Mouse (Mus musculus): ENCODE results near the gene Epn1. TPM values are rescaled to one million over a fixed set of nuclear protein-coding genes. Genes with fewer than 3 reads are reported as not detected.

The Epn1 gene
- total and polyA plus RNA-seq, 3 experiments: 41.9 to 101 (median 72.9) TPM

DNA sequence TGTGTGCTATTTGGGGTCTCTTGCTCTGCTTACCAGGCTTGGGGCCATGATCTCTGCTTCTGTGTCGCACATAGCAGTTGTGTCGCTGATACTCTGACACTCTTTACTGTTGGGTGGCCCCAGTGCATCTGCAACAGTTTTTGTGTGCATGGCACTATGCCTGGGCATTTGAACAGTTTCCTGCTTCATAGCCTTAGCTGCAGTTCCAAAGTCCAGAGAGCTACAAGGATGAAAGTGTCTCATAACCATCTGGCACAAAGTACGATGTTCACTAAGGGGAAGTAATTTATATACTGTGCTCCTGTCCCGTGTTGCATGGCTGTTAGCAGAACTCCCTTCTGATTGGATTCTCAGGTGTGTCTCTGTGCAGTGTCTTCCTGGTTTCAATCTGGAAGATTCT is 7.9 kb downstream of the Epn1 start:
- Histone ChIP-seq H3K4me1 (ENCODE audit: control insufficient read depth in 1 of 2, insufficient read depth in 2 of 2) (peaks cover 7 to 41% of the 10 kb centered on the region in 2 experiments), H3K27me3 (replicated peaks) (no peaks in the 10 kb centered on the region), H3K79me2 (replicated peaks; ENCODE audit: control insufficient read depth, extremely low read depth, insufficient read depth, poor library complexity, severe bottlenecking) (peaks cover 81% of the 10 kb centered on the region), H3K9me3 (replicated peaks; ENCODE audit: low read length) (no peaks in the 10 kb centered on the region), H3K4me2 (ENCODE audit: insufficient read depth, low read depth, poor library complexity, severe bottlenecking) (no peak overlapping the region), H3K9ac (ENCODE audit: insufficient read depth, low read depth) (no peak overlapping the region), H3K36me3 (replicated peaks in 1 of 2; ENCODE audit: control insufficient read depth in 1 of 2, insufficient read depth in 1 of 2, low read length in 1 of 2) (peaks cover 66 to 81% of the 10 kb centered on the region in 2 experiments), H3K4me3 (replicated peaks in 1 of 3; ENCODE audit: low read depth in 2 of 3, low read length in 2 of 3, poor library complexity in 1 of 3) (no peak overlapping the region), H3K27ac (ENCODE audit: insufficient read depth, low read depth) (no peak overlapping the region)
- dilution Hi-C loops (cut with MboI; ENCODE audit: extremely low pct_ligation_motif_present, extremely low pct_unique_long_range_greater_than_20kb, low sequenced_read_pairs) (no loop called here), in situ Hi-C loops (cut with MboI; ENCODE audit: low pct_ligation_motif_present, low pct_unique_long_range_greater_than_20kb, low sequenced_read_pairs) (no loop called here)
- no peak for DNase-seq (ENCODE audit: extremely low read depth)
- no peak for TF ChIP-seq PAX5 (IDR thresholded peaks at IDR 0.05; ENCODE audit: low read length)
- TF ChIP-seq NELFE (IDR thresholded peaks at IDR 0.05; ENCODE audit: low read depth, low read length): no peak
- no peak for TF ChIP-seq ZMIZ1 (IDR thresholded peaks at IDR 0.05; ENCODE audit: low read depth, low read length)
- no peak for TF ChIP-seq ZC3H11A (IDR thresholded peaks at IDR 0.05; ENCODE audit: low read depth, low read length)
- TF ChIP-seq ZKSCAN1 (IDR thresholded peaks at IDR 0.05; ENCODE audit: borderline replicate concordance, low read depth, low read length): no peak
- no peak for TF ChIP-seq MAFK (IDR thresholded peaks at IDR 0.05; ENCODE audit: insufficient replicate concordance, low read length)
- TF ChIP-seq MXI1 (IDR thresholded peaks at IDR 0.05; ENCODE audit: low read depth, low read length): no peak
- no peak for TF ChIP-seq ELF1 (IDR thresholded peaks at IDR 0.05; ENCODE audit: low read depth, low read length)
- no peak for TF ChIP-seq ZNF384 (IDR thresholded peaks at IDR 0.05; ENCODE audit: low read depth, low read length)
- no peak for TF ChIP-seq KAT2A (IDR thresholded peaks at IDR 0.05; ENCODE audit: insufficient replicate concordance, low read length)
- no peak for TF ChIP-seq POLR2A (IDR thresholded peaks at IDR 0.05; ENCODE audit: low read depth, low read length)
- TF ChIP-seq UBTF (IDR thresholded peaks at IDR 0.05; ENCODE audit: low read depth, low read length): no peak
- no peak for TF ChIP-seq GABPA (IDR thresholded peaks at IDR 0.05; ENCODE audit: insufficient replicate concordance, low read depth, low read length)

DNA sequence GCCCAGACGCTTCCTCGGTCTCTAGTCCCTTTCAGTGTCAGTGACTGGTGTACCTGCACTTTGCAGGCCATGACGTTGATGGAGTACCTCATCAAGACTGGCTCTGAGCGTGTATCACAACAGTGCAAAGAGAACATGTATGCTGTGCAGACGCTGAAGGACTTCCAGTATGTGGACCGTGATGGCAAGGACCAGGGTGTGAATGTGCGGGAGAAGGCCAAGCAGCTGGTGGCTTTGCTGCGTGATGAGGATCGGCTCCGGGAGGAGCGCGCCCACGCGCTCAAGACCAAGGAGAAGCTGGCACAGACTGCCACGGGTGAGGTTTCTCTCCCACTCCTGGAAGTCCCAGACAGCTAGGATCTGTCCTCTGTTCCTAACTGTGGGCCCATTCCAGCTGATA is 9.8 kb downstream of the Epn1 start:
- Histone ChIP-seq H3K9ac (ENCODE audit: insufficient read depth, low read depth) (no peak overlapping the region), H3K4me3 (replicated peaks in 1 of 3; ENCODE audit: low read depth in 2 of 3, low read length in 2 of 3, poor library complexity in 1 of 3) (no peak overlapping the region), H3K4me1 (ENCODE audit: control insufficient read depth in 1 of 2, insufficient read depth in 2 of 2) (peaks cover 7 to 35% of the 10 kb centered on the region in 2 experiments), H3K27ac (ENCODE audit: insufficient read depth, low read depth) (no peak overlapping the region), H3K36me3 (replicated peaks in 1 of 2; ENCODE audit: control insufficient read depth in 1 of 2, insufficient read depth in 1 of 2, low read length in 1 of 2) (peaks cover 85 to 97% of the 10 kb centered on the region in 2 experiments), H3K9me3 (replicated peaks; ENCODE audit: low read length) (no peaks in the 10 kb centered on the region), H3K4me2 (ENCODE audit: insufficient read depth, low read depth, poor library complexity, severe bottlenecking) (no peak overlapping the region), H3K27me3 (replicated peaks) (no peaks in the 10 kb centered on the region), H3K79me2 (replicated peaks; ENCODE audit: control insufficient read depth, extremely low read depth, insufficient read depth, poor library complexity, severe bottlenecking) (peaks cover 72% of the 10 kb centered on the region)
- dilution Hi-C loops (cut with MboI; ENCODE audit: extremely low pct_ligation_motif_present, extremely low pct_unique_long_range_greater_than_20kb, low sequenced_read_pairs): no loop called here
- TF ChIP-seq JUND (conservative IDR thresholded peaks at IDR 0.05; ENCODE audit: low read depth, low read length) (no peak), RCOR1 (conservative IDR thresholded peaks at IDR 0.05; ENCODE audit: low read depth, low read length) (no peak), ZKSCAN1 (IDR thresholded peaks at IDR 0.05; ENCODE audit: borderline replicate concordance, low read depth, low read length) (no peak), IRF4 (IDR thresholded peaks at IDR 0.05; ENCODE audit: low read depth, low read length) (no peak), KAT2A (IDR thresholded peaks at IDR 0.05; ENCODE audit: insufficient replicate concordance, low read length) (no peak), EP300 (IDR thresholded peaks at IDR 0.05; ENCODE audit: low read length) (no peak), CTCF (conservative IDR thresholded peaks at IDR 0.05 in 1 of 2, IDR thresholded peaks at IDR 0.05 in 1 of 2; ENCODE audit: low read depth in 2 of 2, low read length in 2 of 2) (no peak)
- DNase-seq (ENCODE audit: extremely low read depth): no peak
- in situ Hi-C loops (cut with MboI; ENCODE audit: low pct_ligation_motif_present, low pct_unique_long_range_greater_than_20kb, low sequenced_read_pairs): no loop called here
